Mouse (Mus musculus): ENCODE results near the gene 4930550L24Rik. TPM values are rescaled to one million over a fixed set of nuclear protein-coding genes. Genes with fewer than 3 reads are reported as not detected.

Gene 4930550L24Rik
- total RNA-seq (2021) (not detected), polyA plus RNA-seq (2012; rRNA removed) (not detected in 2 replicates)
- long read RNA-seq, result 0 reads

DNA sequence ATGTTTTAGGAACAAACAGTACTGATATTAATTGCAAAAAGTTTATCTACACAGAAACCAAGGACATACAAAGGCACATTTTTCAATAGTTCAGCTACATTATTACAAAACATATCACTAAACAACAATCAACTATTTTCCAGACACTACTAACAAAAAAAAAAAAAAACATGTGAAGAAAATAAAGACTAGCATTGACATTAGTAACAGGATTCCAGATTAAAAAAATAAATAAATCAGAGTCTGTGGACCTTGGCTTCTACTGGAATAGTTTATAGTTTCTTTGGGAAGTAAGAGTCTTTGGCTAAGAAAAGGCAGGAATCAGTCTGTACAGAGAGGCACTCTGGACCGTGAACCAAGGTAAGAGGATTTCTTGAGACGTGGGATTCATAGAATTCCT, at the start of gene 4930550L24Rik:
TSS of gene 4930550L24Rik (plus strand) at position 301 of the 400 bp plus-strand sequence.
- H3K4me3 ChIP-seq, result no peak within 1 kb of the TSS
- H3K4me1 ChIP-seq (ENCODE audit: control insufficient read depth, insufficient read depth, low read length), result no peaks in the 10 kb centered on the region
- H3K79me2 ChIP-seq (replicated peaks; ENCODE audit: control insufficient read depth, insufficient read depth, low read length), result no peaks in the 10 kb centered on the region
- WGBS, result 66% methylated on average over 2 of the region's 2 CpGs
- no peaks in the 10 kb centered on the region for H3K36me3 ChIP-seq (ENCODE audit: control insufficient read depth, insufficient read depth, low read length)
- H3K9ac ChIP-seq (ENCODE audit: low read depth, low read length), result no peak within 1 kb of the TSS
- H3K27me3 ChIP-seq (ENCODE audit: control insufficient read depth, insufficient read depth, low read length), result no peaks in the 10 kb centered on the region
- intact Hi-C loops (cut with DNase I), result no loop called here
- DNase-seq, result no peak
- no peak within 1 kb of the TSS for H3K27ac ChIP-seq
- TF ChIP-seq CTCF (IDR thresholded peaks at IDR 0.05) (no peak), EP300 (IDR thresholded peaks at IDR 0.05; ENCODE audit: insufficient read depth, low read depth, low read length) (no peak), POLR2A (IDR thresholded peaks at IDR 0.05; ENCODE audit: insufficient read depth, low read depth, low read length) (no peak)

DNA sequence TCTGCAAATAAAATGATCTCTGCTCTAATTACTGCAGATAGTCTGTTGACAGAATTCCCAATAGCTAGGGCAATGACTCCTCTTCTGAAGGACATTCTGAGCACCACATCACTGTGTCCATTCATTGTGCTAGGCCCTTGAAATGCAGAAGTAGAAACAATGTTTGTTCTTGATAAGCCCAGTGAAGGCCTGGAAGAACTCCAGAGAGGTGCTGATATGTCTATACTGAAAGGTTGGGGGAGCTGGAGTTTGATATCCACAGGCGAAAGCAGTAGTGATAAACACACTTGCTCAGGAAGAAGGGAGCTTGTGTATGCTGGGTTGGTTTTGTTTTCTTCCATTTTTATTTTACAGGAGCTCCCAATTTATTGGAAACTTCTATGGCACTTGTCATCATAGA, 8.4 kb upstream of the 4930550L24Rik start:
- H3K4me1 ChIP-seq (ENCODE audit: control insufficient read depth, insufficient read depth, low read length), result no peaks in the 10 kb centered on the region
- DNase-seq, result no peak
- no peaks in the 10 kb centered on the region for H3K79me2 ChIP-seq (replicated peaks; ENCODE audit: control insufficient read depth, insufficient read depth, low read length)
- H3K27ac ChIP-seq, result no peak overlapping the region
- WGBS, result 36% methylated on average over 1 of the region's 1 CpGs
- TF ChIP-seq CTCF (IDR thresholded peaks at IDR 0.05) (no peak), POLR2A (IDR thresholded peaks at IDR 0.05; ENCODE audit: insufficient read depth, low read depth, low read length) (no peak), EP300 (IDR thresholded peaks at IDR 0.05; ENCODE audit: insufficient read depth, low read depth, low read length) (no peak)
- intact Hi-C loops (cut with DNase I), result no loop called here
- no peak overlapping the region for H3K4me3 ChIP-seq
- H3K27me3 ChIP-seq (ENCODE audit: control insufficient read depth, insufficient read depth, low read length), result no peaks in the 10 kb centered on the region
- H3K9ac ChIP-seq (ENCODE audit: low read depth, low read length), result no peak overlapping the region
- H3K36me3 ChIP-seq (ENCODE audit: control insufficient read depth, insufficient read depth, low read length), result no peaks in the 10 kb centered on the region

DNA sequence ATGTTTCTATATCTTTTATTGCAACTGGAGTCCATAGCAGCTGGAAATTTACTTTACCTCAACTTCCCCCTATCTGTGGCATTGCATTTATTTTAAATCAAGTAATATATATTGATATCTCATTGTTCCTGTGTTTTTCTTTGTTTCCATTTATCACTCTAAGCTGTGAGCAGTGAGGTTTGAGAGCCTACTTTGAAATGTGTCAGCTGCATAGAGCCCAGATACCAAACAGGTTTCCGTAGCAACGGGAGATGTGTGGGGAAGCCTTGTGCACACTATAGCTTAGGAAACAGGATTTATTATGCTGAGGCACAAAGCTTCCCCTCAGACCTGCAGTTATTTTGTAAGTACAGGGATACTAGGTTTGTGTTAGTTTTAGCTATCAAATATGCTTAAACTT, 58.8 kb downstream of the 4930550L24Rik start:
- TF ChIP-seq CTCF (IDR thresholded peaks at IDR 0.05) (no peak), POLR2A (IDR thresholded peaks at IDR 0.05; ENCODE audit: insufficient read depth, low read depth, low read length) (no peak), EP300 (IDR thresholded peaks at IDR 0.05; ENCODE audit: insufficient read depth, low read depth, low read length) (no peak)
- Histone ChIP-seq H3K4me1 (ENCODE audit: control insufficient read depth, insufficient read depth, low read length) (no peaks in the 10 kb centered on the region), H3K36me3 (ENCODE audit: control insufficient read depth, insufficient read depth, low read length) (no peaks in the 10 kb centered on the region), H3K79me2 (replicated peaks; ENCODE audit: control insufficient read depth, insufficient read depth, low read length) (no peaks in the 10 kb centered on the region), H3K27me3 (ENCODE audit: control insufficient read depth, insufficient read depth, low read length) (no peaks in the 10 kb centered on the region), H3K9ac (ENCODE audit: low read depth, low read length) (no peak overlapping the region), H3K4me3 (no peak overlapping the region), H3K27ac (no peak overlapping the region)
- 91% methylated on average over 2 of the region's 2 CpGs for WGBS
- intact Hi-C loops (cut with DNase I), result no loop called here
- no peak for DNase-seq
